Mouse (Mus musculus): ENCODE results near the gene Gm3376.
"Not testable (repeated sequence)": the region's sequence is repeated elsewhere in the genome, so short reads cannot be mapped to it uniquely, and the experiment has no call there.

Gene Gm3376

DNA sequence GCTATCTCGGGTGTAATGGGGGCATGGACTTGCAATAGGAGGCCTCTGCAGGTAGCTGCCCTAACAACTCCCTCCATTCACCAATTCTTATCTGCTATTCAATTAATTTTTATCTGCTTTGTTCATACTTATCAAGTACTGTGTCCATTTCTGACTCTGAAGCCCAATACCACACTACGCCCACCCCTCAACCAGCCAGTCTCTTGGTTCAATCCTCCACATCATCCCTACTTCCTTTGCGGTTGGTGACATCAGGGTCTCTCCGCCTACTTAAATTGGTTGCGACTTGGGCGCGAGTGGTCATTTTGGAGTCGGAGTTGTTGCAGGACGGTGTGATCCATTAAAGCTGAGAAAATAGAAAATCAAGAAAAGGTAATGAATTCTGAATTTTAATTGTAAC lies at the start of gene Gm3376:
Gm3376 (plus strand) TSS at position 301 of the 400 bp plus-strand sequence.
- DNase-seq = not testable (repeated sequence)
